Mouse (Mus musculus): ENCODE data around the gene Vpreb3. TPM values are rescaled to one million over a fixed set of nuclear protein-coding genes. Genes with fewer than 3 reads are reported as not detected.
"Not testable (repeated sequence)": the region's sequence is repeated elsewhere in the genome, so short reads cannot be mapped to it uniquely, and the experiment has no call there.

Gene Vpreb3
- total and polyA plus RNA-seq, 2 experiments from 2014 or later, result 0.22 to 1.3 TPM

- Histone ChIP-seq H3K4me3 (ENCODE audit: low read depth, low read length) (no peak overlapping the region), H3K27ac (ENCODE audit: low read depth) (no peak overlapping the region), H3K4me1 (ENCODE audit: control insufficient read depth, insufficient read depth) (no peaks in the 10 kb centered on the region), H3K27me3 (ENCODE audit: control insufficient read depth, insufficient read depth, low read length) (no peaks in the 10 kb centered on the region), H3K9ac (replicated peaks; ENCODE audit: low read depth, low read length) (no peak overlapping the region), H3K9me3 (replicated peaks; ENCODE audit: control insufficient read depth, low read length) (no peaks in the 10 kb centered on the region), H3K4me2 (ENCODE audit: low read depth, low read length) (no peak overlapping the region), H3K36me3 (replicated peaks; ENCODE audit: control insufficient read depth, insufficient read depth, low read length) (no peaks in the 10 kb centered on the region)
- WGBS, result 41% methylated on average over 10 of the region's 10 CpGs
- no peak for TF ChIP-seq CTCF (IDR thresholded peaks at IDR 0.05; ENCODE audit: low read depth)
- no peak for TF ChIP-seq EP300 (IDR thresholded peaks at IDR 0.05; ENCODE audit: low read depth)
- ATAC-seq (ENCODE audit: insufficient read depth, low read depth), result no peak
- no peak for DNase-seq (ENCODE audit: low spot score)
These were observed 35.4 kb downstream of the Vpreb3 start for GRCm38 (mm10) chr10:75978119-75978834.

- TF ChIP-seq EP300 (IDR thresholded peaks at IDR 0.05; ENCODE audit: low read depth) (no peak), CTCF (IDR thresholded peaks at IDR 0.05; ENCODE audit: low read depth) (no peak)
- 88% methylated on average over 5 of the region's 5 CpGs for WGBS
These were observed 35.9 kb downstream of the Vpreb3 start for GRCm38 (mm10) chr10:75978835-75979157.

GRCm38 (mm10) chr10:75979432-75979831 is 36.6 kb downstream of the Vpreb3 start:
- H3K36me3 ChIP-seq (replicated peaks; ENCODE audit: control insufficient read depth, insufficient read depth, low read length), result no peaks in the 10 kb centered on the region
- H3K9ac ChIP-seq (replicated peaks; ENCODE audit: low read depth, low read length), result no peak overlapping the region
- WGBS, result 82% methylated on average over 3 of the region's 3 CpGs
- H3K4me1 ChIP-seq (ENCODE audit: control insufficient read depth, insufficient read depth), result no peaks in the 10 kb centered on the region
- DNase-seq (ENCODE audit: low spot score) (no peak), ATAC-seq (ENCODE audit: insufficient read depth, low read depth) (no peak)
- no peaks in the 10 kb centered on the region for H3K9me3 ChIP-seq (replicated peaks; ENCODE audit: control insufficient read depth, low read length)
- H3K27me3 ChIP-seq (ENCODE audit: control insufficient read depth, insufficient read depth, low read length), result no peaks in the 10 kb centered on the region
- no peak overlapping the region for H3K4me3 ChIP-seq (ENCODE audit: low read depth, low read length)
- no peak overlapping the region for H3K27ac ChIP-seq (ENCODE audit: low read depth)
- no peak for TF ChIP-seq CTCF (IDR thresholded peaks at IDR 0.05; ENCODE audit: low read depth)
- TF ChIP-seq EP300 (IDR thresholded peaks at IDR 0.05; ENCODE audit: low read depth), result no peak
- H3K4me2 ChIP-seq (ENCODE audit: low read depth, low read length), result no peak overlapping the region

More at GRCm38 (mm10) chr10:75978835-75979157, 35.9 kb downstream of the Vpreb3 start:
- no peaks in the 10 kb centered on the region for H3K4me1 ChIP-seq (ENCODE audit: control insufficient read depth, insufficient read depth)
- no peak overlapping the region for H3K27ac ChIP-seq (ENCODE audit: low read depth)
- no peak for ATAC-seq (ENCODE audit: insufficient read depth, low read depth)
- H3K4me2 ChIP-seq (ENCODE audit: low read depth, low read length), result no peak overlapping the region
- no peaks in the 10 kb centered on the region for H3K36me3 ChIP-seq (replicated peaks; ENCODE audit: control insufficient read depth, insufficient read depth, low read length)
- H3K4me3 ChIP-seq (ENCODE audit: low read depth, low read length), result no peak overlapping the region
- H3K9ac ChIP-seq (replicated peaks; ENCODE audit: low read depth, low read length), result no peak overlapping the region
- H3K27me3 ChIP-seq (ENCODE audit: control insufficient read depth, insufficient read depth, low read length), result no peaks in the 10 kb centered on the region
- H3K9me3 ChIP-seq (replicated peaks; ENCODE audit: control insufficient read depth, low read length), result no peaks in the 10 kb centered on the region
- no peak for DNase-seq (ENCODE audit: low spot score)

GRCm38 (mm10) chr10:75990430-75991042 is 47.7 kb downstream of the Vpreb3 start:
- H3K36me3 ChIP-seq (replicated peaks; ENCODE audit: control insufficient read depth, insufficient read depth, low read length), result no peaks in the 10 kb centered on the region
- ATAC-seq (ENCODE audit: insufficient read depth, low read depth), result no peak
- TF ChIP-seq EP300 (IDR thresholded peaks at IDR 0.05; ENCODE audit: low read depth), result no peak
- TF ChIP-seq CTCF (IDR thresholded peaks at IDR 0.05; ENCODE audit: low read depth), result no peak
- 82% methylated on average over 4 of the region's 4 CpGs for WGBS
- no peak for DNase-seq (ENCODE audit: low spot score)
- H3K4me2 ChIP-seq (ENCODE audit: low read depth, low read length), result no peak overlapping the region
- no peaks in the 10 kb centered on the region for H3K4me1 ChIP-seq (ENCODE audit: control insufficient read depth, insufficient read depth)
- H3K9me3 ChIP-seq (replicated peaks; ENCODE audit: control insufficient read depth, low read length), result no peaks in the 10 kb centered on the region
- no peak overlapping the region for H3K4me3 ChIP-seq (ENCODE audit: low read depth, low read length)
- no peak overlapping the region for H3K9ac ChIP-seq (replicated peaks; ENCODE audit: low read depth, low read length)
- H3K27me3 ChIP-seq (ENCODE audit: control insufficient read depth, insufficient read depth, low read length), result no peaks in the 10 kb centered on the region
- no peak overlapping the region for H3K27ac ChIP-seq (ENCODE audit: low read depth)

- Histone ChIP-seq H3K4me2 (ENCODE audit: low read depth, low read length) (no peak overlapping the region), H3K27ac (ENCODE audit: low read depth) (no peak overlapping the region), H3K9ac (replicated peaks; ENCODE audit: low read depth, low read length) (no peak overlapping the region), H3K27me3 (ENCODE audit: control insufficient read depth, insufficient read depth, low read length) (no peaks in the 10 kb centered on the region), H3K4me1 (ENCODE audit: control insufficient read depth, insufficient read depth) (no peaks in the 10 kb centered on the region), H3K36me3 (replicated peaks; ENCODE audit: control insufficient read depth, insufficient read depth, low read length) (no peaks in the 10 kb centered on the region), H3K9me3 (replicated peaks; ENCODE audit: control insufficient read depth, low read length) (no peaks in the 10 kb centered on the region), H3K4me3 (ENCODE audit: low read depth, low read length) (no peak overlapping the region)
- DNase-seq (ENCODE audit: low spot score), result no peak
- TF ChIP-seq CTCF (IDR thresholded peaks at IDR 0.05; ENCODE audit: low read depth), result no peak
- no peak for TF ChIP-seq EP300 (IDR thresholded peaks at IDR 0.05; ENCODE audit: low read depth)
- ATAC-seq (ENCODE audit: insufficient read depth, low read depth), result no peak
- 85% methylated on average over 15 of the region's 15 CpGs for WGBS
These were observed 50.9 kb downstream of the Vpreb3 start for GRCm38 (mm10) chr10:75993616-75994240.

- WGBS, result 71% methylated on average over 11 of the region's 13 CpGs
- not testable (repeated sequence) for H3K4me1 ChIP-seq (ENCODE audit: control insufficient read depth, insufficient read depth); ATAC-seq (ENCODE audit: insufficient read depth, low read depth); H3K4me3 ChIP-seq (ENCODE audit: low read depth, low read length); H3K36me3 ChIP-seq (replicated peaks; ENCODE audit: control insufficient read depth, insufficient read depth, low read length); H3K27ac ChIP-seq (ENCODE audit: low read depth); H3K9ac ChIP-seq (replicated peaks; ENCODE audit: low read depth, low read length); H3K9me3 ChIP-seq (replicated peaks; ENCODE audit: control insufficient read depth, low read length); H3K27me3 ChIP-seq (ENCODE audit: control insufficient read depth, insufficient read depth, low read length); H3K4me2 ChIP-seq (ENCODE audit: low read depth, low read length); DNase-seq (ENCODE audit: low spot score)
These were observed 51.8 kb downstream of the Vpreb3 start for GRCm38 (mm10) chr10:75994531-75995210.

Measured in heart, postnatal 0 days (tissue).